Mouse (Mus musculus) embryo, embryonic 11.5 days (tissue): ENCODE measurements at regions not wholly inside any gene's neighbourhood (a gene's known extent, or its start where the extent isn't known, plus 50 kb on each side); places are given as distances from the start of the nearest gene placed in this dataset.

Experiments used
- DNase-seq: peaks from one replicate; pipeline ENCODE4 v3.0.0-alpha.2; 2012; ENCODE audit warnings: low read depth, low spot score

- DNase-seq, result no peak
These were observed 88.0 kb downstream of the Tent5c start for GRCm38 (mm10) chr3:100401080-100401479.

GRCm38 (mm10) chr3:100397491-100397890 lies 91.6 kb downstream of the Tent5c start:
- DNase-seq, result no peak

GRCm38 (mm10) chr3:100394911-100395604 lies 94.1 kb downstream of the Tent5c start:
- peak; percentile 20 for DNase-seq

GRCm38 (mm10) chr3:100393956-100394355 lies 95.2 kb downstream of the Tent5c start:
- DNase-seq, result no peak

- no peak for DNase-seq
These were observed 106.9 kb downstream of the Tent5c start for GRCm38 (mm10) chr3:100382181-100382580.

- DNase-seq, result no peak
These were observed 107.8 kb downstream of the Tent5c start for GRCm38 (mm10) chr3:100381363-100381762.

GRCm38 (mm10) chr3:100376162-100376561 lies 113.0 kb downstream of the Tent5c start:
- DNase-seq, result no peak

GRCm38 (mm10) chr3:100366884-100367840 lies 122.0 kb downstream of the Tent5c start:
- DNase-seq, result no peak

GRCm38 (mm10) chr3:100366447-100366846 lies 122.7 kb downstream of the Tent5c start:
- no peak for DNase-seq

- DNase-seq, result no peak
These were observed 123.7 kb downstream of the Tent5c start for GRCm38 (mm10) chr3:100365354-100365945.

GRCm38 (mm10) chr3:100364706-100365105 lies 124.4 kb downstream of the Tent5c start:
- no peak for DNase-seq

- DNase-seq, result no peak
These were observed 126.1 kb downstream of the Tent5c start for GRCm38 (mm10) chr3:100362983-100363382.

- DNase-seq, result no peak
These were observed 129.1 kb downstream of the Tent5c start for GRCm38 (mm10) chr3:100360019-100360418.

- peak; percentile 54 for DNase-seq
These were observed 130.1 kb downstream of the Tent5c start for GRCm38 (mm10) chr3:100359036-100359435.

- DNase-seq, result no peak
These were observed 155.6 kb downstream of the Tent5c start for GRCm38 (mm10) chr3:100333478-100333877.

GRCm38 (mm10) chr3:100318357-100318756 lies 156.2 kb upstream of the Wdr3 start:
- no peak for DNase-seq

GRCm38 (mm10) chr3:100287818-100288217 lies 125.6 kb upstream of the Wdr3 start:
- DNase-seq, result no peak

- no peak for DNase-seq
These were observed 104.8 kb upstream of the Wdr3 start for GRCm38 (mm10) chr3:100266976-100267375.

GRCm38 (mm10) chr3:100264991-100265390 lies 102.8 kb upstream of the Wdr3 start:
- DNase-seq, result no peak
